Mouse (Mus musculus) liver, adult 2 months (tissue): ENCODE results near the gene Shank2. TPM values are rescaled to one million over a fixed set of nuclear protein-coding genes. Genes with fewer than 3 reads are reported as not detected.

ENCODE experiments used
- DNase-seq: peaks from one replicate; pipeline ENCODE4 v3.0.0-alpha.2; 2011; ENCODE audit warnings: low read depth, low spot score; ENCODE audit errors: extremely low read depth
- H3K27ac ChIP-seq: fragments of 200-500 bp; replicated peaks from 2 replicates; pipeline ENCODE4 v1.5.1; 2012; ENCODE audit warnings: low read depth, mild to moderate bottlenecking, control low read depth, inconsistent platforms, low read length; ENCODE audit not compliant: insufficient read depth
- H3K27me3 ChIP-seq: fragments of 200-500 bp; 2 replicates; pipeline ENCODE4 v1.6.1; 2012; ENCODE audit warnings: mild to moderate bottlenecking, moderate library complexity, low read length, inconsistent platforms; ENCODE audit not compliant: control insufficient read depth, insufficient read depth
- H3K36me3 ChIP-seq: fragments of 200-500 bp; 2 replicates; pipeline ENCODE4 v1.6.1; 2012; ENCODE audit warnings: low read length, inconsistent platforms; ENCODE audit not compliant: control insufficient read depth, insufficient read depth
- H3K4me1 ChIP-seq: fragments of 200-500 bp; 2 replicates; pipeline ENCODE4 v1.6.1; 2011; ENCODE audit warnings: low read length; ENCODE audit not compliant: control insufficient read depth, insufficient read depth
- H3K4me3 ChIP-seq: fragments of 200-500 bp; 2 replicates; pipeline ENCODE4 v1.5.1; 2011; ENCODE audit warnings: low read depth, mild to moderate bottlenecking, control low read depth, low read length, moderate library complexity; ENCODE audit not compliant: insufficient read depth
- H3K79me2 ChIP-seq: fragments of 200-500 bp; 2 replicates; pipeline ENCODE4 v1.6.1; 2012; ENCODE audit warnings: inconsistent platforms, mild to moderate bottlenecking, low read length, moderate library complexity; ENCODE audit not compliant: control insufficient read depth, insufficient read depth
- H3K9ac ChIP-seq: fragments of 200-500 bp; 2 replicates; pipeline ENCODE4 v1.6.1; 2012; ENCODE audit warnings: low read depth, mild to moderate bottlenecking, control low read depth, inconsistent platforms, low read length
- CTCF ChIP-seq: fragments of 200-500 bp; IDR thresholded peaks from 2 replicates; pipeline ENCODE4 v1.5.1; 2011; ENCODE audit warnings: low read depth, low read length, control low read depth
- POLR2A ChIP-seq: fragments of 200-500 bp; IDR thresholded peaks from 2 replicates; pipeline ENCODE4 v1.6.1; 2011; ENCODE audit warnings: low read length, control low read depth; ENCODE audit not compliant: insufficient read depth; ENCODE audit errors: extremely low read depth
- WGBS: fragments of 180-500 bp; shearing (Covaris S2); methylation state at CpG from one replicate; pipeline ENCODE4 v1.1.7; 2018; 5-methylcytosine and 5-hydroxymethylcytosine counted together
- polyA plus RNA-seq: library from polyadenylated mRNA; depleted of rRNA; stranded (reverse); fragments of >200 nt; gene quantifications from 2 replicates; pipeline ENCODE4 v1.2.3, GENCODE M21; 2012
- total RNA-seq: library from RNA; depleted of rRNA; stranded (reverse); fragments of >200 nt; gene quantifications from 2 replicates; pipeline ENCODE4 v1.2.3, GENCODE M21; 2014

Shank2 gene
- total and polyA plus RNA-seq, 2 experiments = 4.1 to 6.6 TPM

DNA sequence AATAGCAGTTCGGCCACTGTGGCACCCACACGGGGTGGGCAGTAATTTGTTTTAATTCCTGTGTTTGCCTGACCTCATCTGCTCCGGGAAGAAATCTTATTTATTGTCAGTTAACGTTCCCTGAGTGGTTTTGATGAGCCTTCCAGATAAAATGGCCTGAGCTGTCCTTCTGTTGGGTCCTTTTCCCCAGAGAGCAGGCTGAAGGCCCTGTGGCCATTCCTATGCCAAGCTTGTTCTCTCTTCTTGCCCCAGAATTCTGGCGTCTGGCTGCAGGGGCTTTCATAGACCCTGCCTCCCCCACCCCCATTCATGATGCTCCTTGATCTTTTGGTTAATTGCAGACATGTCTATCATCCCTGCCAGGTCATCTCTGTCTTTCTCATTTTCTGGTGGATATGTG lies 300.8 kb downstream of the Shank2 start:
- TF ChIP-seq CTCF (no peak), POLR2A (no peak)
- WGBS = 87% methylated on average over 5 of the region's 5 CpGs
- peaks cover 3% of the 10 kb centered on the region; the same call in 1 of the 2 replicates for H3K79me2 ChIP-seq
- H3K36me3 ChIP-seq = no peaks in the 10 kb centered on the region
- H3K27me3 ChIP-seq = no peaks in the 10 kb centered on the region
- H3K4me1 ChIP-seq = no peaks in the 10 kb centered on the region
- no peak overlapping the region for H3K27ac ChIP-seq
- no peak overlapping the region for H3K4me3 ChIP-seq
- H3K9ac ChIP-seq = no peak overlapping the region
- DNase-seq = no peak

DNA sequence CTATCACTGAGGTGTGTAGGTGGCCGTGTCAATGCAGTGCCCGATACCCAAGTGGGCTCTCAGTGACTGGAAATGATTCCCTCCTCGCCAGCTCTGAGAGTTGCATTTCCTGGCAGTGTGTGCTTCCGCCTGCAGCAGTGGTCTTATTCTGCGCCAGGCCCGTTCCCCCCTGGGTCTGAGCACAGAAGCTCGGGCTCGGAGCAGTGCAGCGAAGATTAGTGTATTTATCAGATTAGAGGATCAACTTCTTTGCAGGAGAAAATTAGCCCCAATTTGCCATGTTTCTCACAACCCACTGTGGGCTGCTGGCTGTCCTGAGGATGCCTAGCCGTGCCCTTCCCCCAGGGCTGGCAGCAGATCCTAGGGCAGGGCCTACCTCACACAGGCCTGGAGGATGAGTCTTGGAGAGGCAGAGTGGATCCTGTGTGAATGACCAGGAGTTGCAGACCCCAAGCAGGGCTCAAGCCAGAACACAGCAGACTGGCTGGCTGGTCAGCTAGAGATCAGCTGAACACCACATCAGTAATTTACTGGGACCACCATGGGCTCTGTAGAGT lies 306.2 kb downstream of the Shank2 start:
- Histone ChIP-seq H3K4me3 (no peak overlapping the region), H3K27ac (no peak overlapping the region), H3K36me3 (no peaks in the 10 kb centered on the region), H3K79me2 (no peaks in the 10 kb centered on the region), H3K27me3 (no peaks in the 10 kb centered on the region), H3K4me1 (no peaks in the 10 kb centered on the region), H3K9ac (no peak overlapping the region)
- 91% methylated on average over 10 of the region's 10 CpGs for WGBS
- TF ChIP-seq POLR2A (no peak), CTCF (no peak)
- DNase-seq = no peak

DNA sequence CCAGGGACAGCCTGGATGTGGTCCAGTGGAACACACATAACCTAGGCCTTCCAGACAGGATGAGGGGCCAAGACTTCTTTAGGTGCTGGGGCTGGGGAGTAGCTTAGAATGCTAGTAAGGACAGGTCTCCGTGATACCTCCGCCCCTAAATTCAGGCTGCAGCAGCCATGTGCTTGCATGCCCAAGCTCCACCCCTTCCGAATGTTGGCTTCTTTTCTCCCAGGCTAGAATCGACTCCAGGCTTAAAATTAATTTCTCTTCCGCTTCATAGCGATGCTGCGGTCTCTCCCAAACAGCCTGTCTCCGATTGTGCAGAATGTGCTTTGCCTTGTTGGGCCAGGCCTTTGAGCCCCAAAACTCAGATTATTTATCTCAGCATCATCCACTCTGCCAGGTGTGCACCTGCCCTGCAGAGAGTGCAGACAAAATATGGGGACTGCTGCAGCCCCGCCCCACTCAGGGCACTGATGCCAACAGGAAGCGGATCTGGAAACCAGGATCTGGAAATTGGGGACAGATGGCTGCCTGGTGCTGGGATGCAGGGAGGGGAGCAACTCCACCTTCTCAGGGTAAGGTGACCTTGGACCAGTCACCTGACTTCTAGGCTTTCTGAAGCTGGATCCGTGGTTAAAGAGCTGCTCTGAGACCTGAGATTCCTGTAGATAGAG lies 312.8 kb downstream of the Shank2 start:
- 89% methylated on average over 11 of the region's 11 CpGs for whole genome bisulfite sequencing
- Histone ChIP-seq H3K79me2 (no peaks in the 10 kb centered on the region), H3K27me3 (no peaks in the 10 kb centered on the region), H3K4me1 (no peaks in the 10 kb centered on the region), H3K9ac (no peak overlapping the region), H3K27ac (no peak overlapping the region), H3K4me3 (no peak overlapping the region), H3K36me3 (no peaks in the 10 kb centered on the region)
- no peak for DNase-seq
- TF ChIP-seq CTCF (no peak), POLR2A (no peak)

DNA sequence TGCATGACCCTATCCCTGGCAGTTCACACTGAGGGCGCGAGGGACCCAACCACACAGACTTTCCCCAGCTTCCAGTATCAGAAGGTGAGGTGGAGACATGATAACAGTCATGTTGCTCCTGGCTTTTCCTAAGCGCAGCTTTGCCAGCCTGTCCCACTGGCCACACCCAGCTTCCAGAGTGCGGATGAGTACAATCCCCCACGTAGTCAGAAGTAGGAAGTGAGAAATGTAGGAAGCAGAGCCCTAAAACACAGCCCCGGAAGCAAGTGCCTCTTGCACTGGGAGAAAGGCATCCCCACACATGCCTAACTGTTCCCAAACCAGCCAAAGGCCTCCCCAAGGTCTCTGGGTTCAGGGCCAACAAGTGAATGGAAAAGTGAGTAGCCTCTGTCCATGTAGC lies 314.5 kb downstream of the Shank2 start:
- Histone ChIP-seq H3K27me3 (no peaks in the 10 kb centered on the region), H3K36me3 (no peaks in the 10 kb centered on the region), H3K9ac (no peak overlapping the region), H3K4me1 (no peaks in the 10 kb centered on the region), H3K27ac (no peak overlapping the region), H3K4me3 (no peak overlapping the region), H3K79me2 (no peaks in the 10 kb centered on the region)
- WGBS = 90% methylated on average over 6 of the region's 6 CpGs
- TF ChIP-seq POLR2A (no peak), CTCF (no peak)
- no peak for DNase-seq

DNA sequence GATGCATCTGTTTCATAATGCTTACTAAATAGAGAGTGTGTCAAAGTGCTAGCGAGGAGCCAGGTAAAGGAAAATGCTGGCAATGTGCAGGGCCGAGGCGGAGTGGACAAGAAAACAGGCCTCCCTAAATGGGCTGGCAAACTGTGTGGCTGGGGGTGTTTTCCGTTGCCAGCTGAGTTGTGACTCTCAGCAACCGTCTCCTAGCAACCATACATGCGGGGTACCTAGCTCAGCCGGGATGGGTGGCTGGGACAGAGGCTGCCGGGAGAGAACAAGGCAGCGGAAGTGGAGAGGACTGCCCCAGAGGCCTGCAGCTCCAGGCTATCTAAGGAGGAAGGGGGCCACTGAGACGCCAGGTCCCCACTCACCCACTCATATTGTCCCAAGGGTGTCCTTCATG lies 315.1 kb downstream of the Shank2 start:
- no peak for DNase-seq
- Histone ChIP-seq H3K27me3 (no peaks in the 10 kb centered on the region), H3K27ac (no peak overlapping the region), H3K4me1 (no peaks in the 10 kb centered on the region), H3K9ac (no peak overlapping the region), H3K36me3 (no peaks in the 10 kb centered on the region), H3K4me3 (no peak overlapping the region), H3K79me2 (no peaks in the 10 kb centered on the region)
- 78% methylated on average over 10 of the region's 10 CpGs for WGBS
- TF ChIP-seq POLR2A (no peak), CTCF (no peak)

DNA sequence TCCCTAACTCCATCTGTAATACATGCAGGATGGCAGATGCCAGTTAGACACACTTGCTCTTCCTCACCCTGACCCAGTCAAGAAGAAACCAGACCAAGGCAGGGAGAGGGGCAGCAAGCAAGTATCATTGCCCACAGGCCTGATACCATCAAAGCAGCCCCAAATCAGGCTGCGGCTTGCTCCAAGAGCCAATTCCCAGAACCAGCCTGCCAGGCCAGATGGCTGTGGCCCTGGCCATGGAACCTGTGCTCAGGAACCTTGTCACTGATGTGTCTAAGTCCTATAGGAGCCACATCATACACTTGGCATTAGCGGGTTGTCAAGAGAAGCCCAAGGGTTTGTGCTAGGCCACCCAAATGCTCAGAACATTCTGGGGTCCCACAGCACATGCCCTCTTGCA lies 322.3 kb downstream of the Shank2 start:
- Histone ChIP-seq H3K27ac (no peak overlapping the region), H3K9ac (no peak overlapping the region), H3K27me3 (no peaks in the 10 kb centered on the region), H3K4me3 (no peak overlapping the region), H3K4me1 (no peaks in the 10 kb centered on the region), H3K79me2 (peaks cover 3% of the 10 kb centered on the region; the same call in 1 of the 2 replicates), H3K36me3 (no peaks in the 10 kb centered on the region)
- WGBS = 94% methylated on average over 2 of the region's 2 CpGs
- no peak for DNase-seq
- no peak for TF ChIP-seq CTCF
- TF ChIP-seq POLR2A = no peak
